Mouse (Mus musculus): ENCODE measurements at regions not wholly inside any gene's neighbourhood (a gene's known extent, or its start where the extent isn't known, plus 50 kb on each side); places are given as distances from the start of the nearest gene placed in this dataset.
A peak's percentile ranks its signal among the peaks of the same experiment; 100 is the strongest.

- no peak for DNase-seq (ENCODE audit: low spot score)
- intact Hi-C loops (cut with DNase I): no loop called here
These were observed 141.8 kb upstream of the Rreb1 start for GRCm38 (mm10) chr13:37636363-37636762.

GRCm38 (mm10) chr13:37637151-37637550, 141.0 kb upstream of the Rreb1 start:
- intact Hi-C loops (cut with DNase I): no loop called here
- no peak for DNase-seq (ENCODE audit: low spot score)

- intact Hi-C loops (cut with DNase I): no loop called here
- no peak for DNase-seq (ENCODE audit: low spot score)
These were observed 140.1 kb upstream of the Rreb1 start for GRCm38 (mm10) chr13:37638071-37638511.

GRCm38 (mm10) chr13:37642410-37643093, 135.6 kb upstream of the Rreb1 start:
- intact Hi-C loops (cut with DNase I): no loop called here
- no peak for DNase-seq (ENCODE audit: low spot score)

DNA sequence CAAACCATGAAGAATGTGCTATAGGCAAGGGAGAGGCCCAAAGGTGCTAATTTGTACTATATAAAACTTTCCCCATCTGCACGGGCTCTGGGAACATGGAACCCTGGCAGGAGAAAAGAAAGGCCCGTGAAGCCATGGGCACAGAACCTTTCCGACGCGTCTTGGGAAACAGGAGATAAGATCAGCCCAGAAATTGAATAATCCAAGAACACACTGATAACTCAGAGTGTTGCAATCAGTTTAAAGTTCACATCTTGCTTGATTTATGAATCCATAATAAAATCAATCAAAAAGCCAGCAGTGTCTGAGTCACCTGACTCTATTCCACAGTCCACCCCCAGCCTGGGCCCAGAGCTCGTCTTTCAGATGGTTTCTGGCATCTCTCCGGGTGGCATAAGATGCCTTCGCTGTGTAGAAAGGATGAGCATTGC, 133.4 kb upstream of the Rreb1 start:
- no peak for DNase-seq (ENCODE audit: low spot score)
- intact Hi-C loops (cut with DNase I): no loop called here

GRCm38 (mm10) chr13:37649467-37650080, 128.6 kb upstream of the Rreb1 start:
- intact Hi-C loops (cut with DNase I): loop anchor here (10.0 kb wide), 1 partner anchor 115 kb away; no protein-coding TSS in a partner anchor
- DNase-seq (ENCODE audit: low spot score): no peak

GRCm38 (mm10) chr13:37651221-37651946, 126.8 kb upstream of the Rreb1 start:
- DNase-seq (ENCODE audit: low spot score): no peak
- intact Hi-C loops (cut with DNase I): loop anchor here (10.0 kb wide), 1 partner anchor 113 kb away; no protein-coding TSS in a partner anchor

DNA sequence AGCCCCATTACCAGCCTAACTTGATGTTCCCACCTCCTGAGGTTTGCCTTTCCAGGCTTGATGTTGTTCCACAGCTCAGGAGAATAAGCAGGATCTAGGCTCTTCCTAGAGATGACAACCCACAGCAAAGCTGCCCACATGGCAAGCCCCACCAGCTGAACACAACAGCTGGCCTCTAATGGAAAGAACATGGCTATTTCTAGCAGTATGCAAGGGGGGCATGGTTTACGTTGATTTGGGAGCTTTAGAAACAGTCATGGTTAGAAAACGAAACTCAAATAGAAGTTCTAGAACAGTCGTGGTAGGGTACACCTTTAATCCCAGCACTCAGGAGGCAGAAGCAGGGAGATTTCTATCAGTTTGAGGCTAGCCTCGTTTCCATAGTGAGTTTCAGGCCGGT, 123.5 kb upstream of the Rreb1 start:
- intact Hi-C loops (cut with DNase I): loop anchor here (10.0 kb wide), 1 partner anchor 110 kb away; no protein-coding TSS in a partner anchor
- no peak for DNase-seq (ENCODE audit: low spot score)

GRCm38 (mm10) chr13:37657248-37657647, 121.0 kb upstream of the Rreb1 start:
- DNase-seq (ENCODE audit: low spot score): peak; percentile 53
- intact Hi-C loops (cut with DNase I): loop anchor here (2.0 to 10.0 kb wide), 2 partner anchors 26 to 108 kb away; no protein-coding TSS in a partner anchor

GRCm38 (mm10) chr13:37658034-37658433, 120.2 kb upstream of the Rreb1 start:
- intact Hi-C loops (cut with DNase I): loop anchor here (10.0 kb wide), 1 partner anchor 107 kb away; no protein-coding TSS in a partner anchor
- DNase-seq (ENCODE audit: low spot score): no peak

DNA sequence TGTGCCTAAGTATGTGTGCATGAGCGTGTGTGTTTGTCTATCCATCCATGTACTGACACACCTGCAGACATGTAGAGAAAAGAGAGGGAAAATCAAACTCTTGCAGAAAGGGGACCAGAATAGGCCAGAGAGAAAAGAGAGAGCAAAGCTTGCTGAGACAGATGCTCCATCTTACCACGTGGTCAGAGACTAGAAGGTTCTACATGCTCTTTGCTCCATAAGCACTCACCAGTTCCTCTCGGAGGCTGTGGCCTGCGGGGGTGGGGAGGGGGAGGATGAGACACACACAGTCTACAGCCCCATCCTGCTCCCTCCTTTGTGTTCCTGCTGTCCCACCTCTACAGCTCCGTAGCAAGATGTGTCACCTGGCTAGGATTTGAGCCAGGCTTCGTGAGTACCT, 119.7 kb upstream of the Rreb1 start:
- no peak for DNase-seq (ENCODE audit: low spot score)
- intact Hi-C loops (cut with DNase I): loop anchor here (10.0 kb wide), 1 partner anchor 106 kb away; no protein-coding TSS in a partner anchor

DNA sequence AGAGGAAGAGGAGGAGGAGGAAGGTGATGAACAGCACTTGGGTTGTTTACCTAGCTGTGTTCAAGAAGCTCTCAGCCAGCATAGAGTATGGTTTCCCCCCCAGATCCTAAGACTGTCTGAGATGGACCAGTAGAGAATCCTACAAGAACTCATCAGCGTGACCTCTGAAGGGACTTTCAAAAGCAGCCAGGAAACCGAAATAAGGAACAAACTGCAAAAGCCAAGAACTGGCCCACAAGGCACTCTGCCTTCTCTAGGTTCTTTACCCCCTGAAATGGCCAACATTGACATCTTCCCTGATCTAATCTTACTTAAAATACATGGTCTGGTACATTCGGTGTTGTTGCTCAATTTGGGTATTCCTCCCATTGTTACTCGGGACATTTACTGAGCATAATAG, 118.1 kb upstream of the Rreb1 start:
- no peak for DNase-seq (ENCODE audit: low spot score)
- intact Hi-C loops (cut with DNase I): no loop called here

- intact Hi-C loops (cut with DNase I): no loop called here
- no peak for DNase-seq (ENCODE audit: low spot score)
These were observed 117.5 kb upstream of the Rreb1 start for GRCm38 (mm10) chr13:37660668-37661067.

- intact Hi-C loops (cut with DNase I): no loop called here
These were observed 114.1 kb upstream of the Rreb1 start for GRCm38 (mm10) chr13:37664116-37664515.

DNA sequence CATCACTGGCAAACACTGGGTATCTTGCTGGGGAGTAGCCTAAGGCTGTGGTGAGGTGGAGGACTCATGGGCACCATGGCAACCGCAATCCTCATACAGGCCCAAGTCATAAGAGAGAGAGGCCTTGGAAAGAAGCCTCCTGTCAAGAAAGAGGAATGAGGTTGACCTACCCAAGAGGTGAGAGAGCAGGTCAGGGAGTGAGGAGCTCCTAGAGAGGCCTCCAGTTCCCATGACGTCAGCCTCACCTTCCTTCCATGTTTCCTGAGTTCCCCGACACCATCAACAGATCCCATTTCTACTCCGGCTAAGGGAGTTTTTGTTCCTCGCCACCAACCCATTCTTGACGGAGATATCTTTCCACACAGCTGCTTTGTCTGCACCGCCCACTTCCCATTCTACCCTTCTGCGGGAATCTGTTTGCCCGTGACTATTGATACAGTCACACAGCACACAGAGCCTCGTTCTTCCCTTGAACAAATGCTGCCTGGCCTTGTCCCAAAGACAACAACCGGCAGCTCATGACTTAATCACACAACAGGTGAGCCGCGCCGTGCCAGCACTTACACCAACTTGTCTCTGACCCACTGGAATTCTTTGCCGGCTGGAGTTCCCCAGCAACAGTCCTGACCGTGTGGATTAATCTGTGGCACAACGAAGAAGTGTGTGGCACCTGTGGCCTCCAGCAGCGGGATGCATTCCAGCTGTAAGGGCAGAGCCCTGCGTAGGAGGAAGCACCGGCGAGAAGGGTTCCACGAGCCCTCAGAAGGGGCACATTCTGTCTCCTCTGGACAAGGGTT, 111.8 kb upstream of the Rreb1 start:
- no peak for DNase-seq (ENCODE audit: low spot score)
- intact Hi-C loops (cut with DNase I): loop anchor here (5.0 kb wide), 1 partner anchor 104 kb away; no protein-coding TSS in a partner anchor

More at GRCm38 (mm10) chr13:37664116-37664515, 114.1 kb upstream of the Rreb1 start:
- no peak for DNase-seq (ENCODE audit: low spot score)

- DNase-seq (ENCODE audit: low spot score): no peak
- intact Hi-C loops (cut with DNase I): loop anchor here (5.0 kb wide), 1 partner anchor 105 kb away; no protein-coding TSS in a partner anchor
These were observed 110.8 kb upstream of the Rreb1 start for GRCm38 (mm10) chr13:37667386-37667785.

- intact Hi-C loops (cut with DNase I): loop anchor here (5.0 kb wide), 1 partner anchor 106 kb away; no protein-coding TSS in a partner anchor
- no peak for DNase-seq (ENCODE audit: low spot score)
These were observed 110.3 kb upstream of the Rreb1 start for GRCm38 (mm10) chr13:37667871-37668270.

DNA sequence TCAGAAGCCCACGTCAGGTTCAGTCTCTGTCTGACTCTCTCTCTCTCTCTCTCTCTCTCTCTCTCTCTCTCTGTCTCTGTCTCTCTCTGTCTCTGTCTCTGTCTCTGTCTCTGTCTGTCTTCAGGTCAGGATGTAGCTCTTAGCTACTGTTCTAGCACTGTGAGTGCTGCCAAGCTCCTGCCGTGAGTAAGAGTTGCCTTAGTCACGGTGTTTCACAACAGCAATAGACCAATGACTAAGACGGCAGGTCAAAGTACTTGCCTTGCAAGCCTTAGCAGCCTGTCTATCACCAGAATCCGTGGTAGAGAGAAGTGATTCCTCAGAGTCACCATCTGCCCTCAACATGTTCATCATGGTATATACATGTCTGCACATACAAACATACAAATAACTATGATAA, 107.1 kb upstream of the Rreb1 start:
- intact Hi-C loops (cut with DNase I): loop anchor here (5.0 kb wide), 1 partner anchor 86 kb away; no protein-coding TSS in a partner anchor

GRCm38 (mm10) chr13:37674676-37675350, 103.4 kb upstream of the Rreb1 start:
- intact Hi-C loops (cut with DNase I): loop anchor here (5.0 kb wide), 1 partner anchor 82 kb away; no protein-coding TSS in a partner anchor
- no peak for DNase-seq (ENCODE audit: low spot score)

More for the DNA sequence above, 107.1 kb upstream of the Rreb1 start:
- DNase-seq (ENCODE audit: low spot score): no peak
